Mouse (Mus musculus): ENCODE results near the gene Prrc2c.
"Not testable (repeated sequence)": the region's sequence is repeated elsewhere in the genome, so short reads cannot be mapped to it uniquely, and the experiment has no call there.

Prrc2c gene

GRCm38 (mm10) chr1:162693721-162694120, 46.6 kb downstream of the Prrc2c start:
- no peak for DNase-seq (ENCODE audit: low spot score in 2 of 2)

- DNase-seq (ENCODE audit: low spot score in 2 of 2), result no peak
These were observed 74.7 kb downstream of the Prrc2c start for GRCm38 (mm10) chr1:162665486-162666174.

GRCm38 (mm10) chr1:162664826-162665475, 75.4 kb downstream of the Prrc2c start:
- peak; percentile 63 to 74 for DNase-seq (ENCODE audit: low spot score in 2 of 2)

GRCm38 (mm10) chr1:162660276-162660860, 80.0 kb downstream of the Prrc2c start:
- DNase-seq (ENCODE audit: low spot score in 2 of 2), result no peak

- no peak for DNase-seq (ENCODE audit: low spot score in 2 of 2)
These were observed 82.2 kb downstream of the Prrc2c start, which contains the start of gene Myocos for GRCm38 (mm10) chr1:162658119-162658518. Myocos (minus strand) TSS chr1:162658219.

GRCm38 (mm10) chr1:162648416-162648815, 91.9 kb downstream of the Prrc2c start:
- no peak for DNase-seq (ENCODE audit: low spot score in 2 of 2)

- DNase-seq (ENCODE audit: low spot score in 2 of 2), result no peak
These were observed 94.2 kb downstream of the Prrc2c start for GRCm38 (mm10) chr1:162646083-162646686.

- peak; percentile 30 to 67 for DNase-seq (ENCODE audit: low spot score in 2 of 2)
These were observed 96.6 kb downstream of the Prrc2c start for GRCm38 (mm10) chr1:162643752-162644151.

- DNase-seq (ENCODE audit: low spot score in 2 of 2), result no peak
These were observed 97.8 kb downstream of the Prrc2c start for GRCm38 (mm10) chr1:162642591-162642990.

- DNase-seq (ENCODE audit: low spot score in 2 of 2), result no peak
These were observed 100.5 kb downstream of the Prrc2c start for GRCm38 (mm10) chr1:162639861-162640260.

GRCm38 (mm10) chr1:162639051-162639750, 101.2 kb downstream of the Prrc2c start, which contains the start of gene Myoc:
Myoc (plus strand) TSS chr1:162639155.
- no peak for DNase-seq (ENCODE audit: low spot score in 2 of 2)

- no peak for DNase-seq (ENCODE audit: low spot score in 2 of 2)
These were observed 101.8 kb downstream of the Prrc2c start for GRCm38 (mm10) chr1:162638535-162638934.

- no peak for DNase-seq (ENCODE audit: low spot score in 2 of 2)
These were observed 103.8 kb downstream of the Prrc2c start for GRCm38 (mm10) chr1:162636516-162636915.

- DNase-seq (ENCODE audit: low spot score in 2 of 2), result not testable (repeated sequence)
These were observed 104.9 kb downstream of the Prrc2c start for GRCm38 (mm10) chr1:162635291-162635931.

GRCm38 (mm10) chr1:162628326-162628725, 112.0 kb downstream of the Prrc2c start:
- DNase-seq (ENCODE audit: low spot score in 2 of 2), result not testable (repeated sequence)

GRCm38 (mm10) chr1:162627821-162628220, 112.5 kb downstream of the Prrc2c start:
- not testable (repeated sequence) for DNase-seq (ENCODE audit: low spot score in 2 of 2)

GRCm38 (mm10) chr1:162625229-162625628, 115.1 kb downstream of the Prrc2c start:
- DNase-seq (ENCODE audit: low spot score in 2 of 2), result no peak

- DNase-seq (ENCODE audit: low spot score in 2 of 2), result no peak
These were observed 116.5 kb downstream of the Prrc2c start for GRCm38 (mm10) chr1:162623895-162624294.
